Mouse (Mus musculus) common myeloid progenitor, adult 5-6 weeks (primary cell): Measurements from ENCODE around the gene Wdr43. TPM values are rescaled to one million over a fixed set of nuclear protein-coding genes. Genes with fewer than 3 reads are reported as not detected.
"Not testable (repeated sequence)": the region's sequence is repeated elsewhere in the genome, so short reads cannot be mapped to it uniquely, and the experiment has no call there.

Experiments
- ATAC-seq: replicated peaks from 2 replicates; pipeline ENCODE4 v1.8.0; 2016; ENCODE audit warnings: low read depth, mild to moderate bottlenecking, moderate TSS enrichment, inconsistent platforms; ENCODE audit not compliant: poor library complexity, severe bottlenecking
- total RNA-seq: library from RNA; stranded (forward); fragments of 200-1000, 187-1606 nt; gene quantifications from 2 replicates; pipeline ENCODE4 v1.2.3, GENCODE M21; 2017

The Wdr43 gene
- total RNA-seq, result 344 and 391 TPM in 2 replicates

- ATAC-seq, result peak; percentile 99
These were observed at the start of gene Wdr43 for GRCm38 (mm10) chr17:71615638-71616318. Wdr43 (plus strand) TSS chr17:71615895.

- ATAC-seq, result 0 out of 2 replicates have a peak, but pooled peaks have one; percentile 47
These were observed 36.5 kb upstream of the Wdr43 start for GRCm38 (mm10) chr17:71579176-71579705.

GRCm38 (mm10) chr17:71597881-71598658 lies 17.6 kb upstream of the Wdr43 start:
- ATAC-seq, result peak; percentile 55

- ATAC-seq, result peak; percentile 96
These were observed 16.8 kb upstream of the Wdr43 start for GRCm38 (mm10) chr17:71598659-71599554.

GRCm38 (mm10) chr17:71616319-71617032 lies 781 bp downstream of the Wdr43 start:
- peak; percentile 24 for ATAC-seq

- ATAC-seq, result no peak
These were observed 1.3 kb downstream of the Wdr43 start for GRCm38 (mm10) chr17:71617033-71617362.

GRCm38 (mm10) chr17:71617974-71618373 lies 2.3 kb downstream of the Wdr43 start:
- no peak for ATAC-seq

GRCm38 (mm10) chr17:71631806-71632205 lies 16.1 kb downstream of the Wdr43 start:
- no peak for ATAC-seq

- ATAC-seq, result no peak
These were observed 17.7 kb downstream of the Wdr43 start for GRCm38 (mm10) chr17:71633350-71633749.

GRCm38 (mm10) chr17:71636786-71637185 lies 21.1 kb downstream of the Wdr43 start:
- no peak for ATAC-seq

- no peak for ATAC-seq
These were observed 22.1 kb downstream of the Wdr43 start for GRCm38 (mm10) chr17:71637750-71638265.

- not testable (repeated sequence) for ATAC-seq
These were observed 23.4 kb downstream of the Wdr43 start for GRCm38 (mm10) chr17:71639056-71639455.

- ATAC-seq, result no peak
These were observed 24.9 kb downstream of the Wdr43 start for GRCm38 (mm10) chr17:71640421-71641085.

GRCm38 (mm10) chr17:71642190-71642589 lies 26.5 kb downstream of the Wdr43 start:
- 0 out of 2 replicates have a peak, but pooled peaks have one; percentile 36 for ATAC-seq

- 0 out of 2 replicates have a peak, but pooled peaks have one; percentile 29 for ATAC-seq
These were observed 34.3 kb downstream of the Wdr43 start for GRCm38 (mm10) chr17:71650011-71650410.

- ATAC-seq, result no peak
These were observed 36.8 kb downstream of the Wdr43 start for GRCm38 (mm10) chr17:71652495-71652894.

GRCm38 (mm10) chr17:71652934-71653333 lies 37.2 kb downstream of the Wdr43 start:
- ATAC-seq, result no peak

- no peak for ATAC-seq
These were observed 41.8 kb downstream of the Wdr43 start for GRCm38 (mm10) chr17:71657521-71657920.

- ATAC-seq, result no peak
These were observed 43.0 kb downstream of the Wdr43 start for GRCm38 (mm10) chr17:71658666-71659065.
